Mouse (Mus musculus): Measurements from ENCODE around the gene Pnpo. TPM values are rescaled to one million over a fixed set of nuclear protein-coding genes. Genes with fewer than 3 reads are reported as not detected.
A peak's percentile ranks its signal among the peaks of the same experiment; 100 is the strongest.

Pnpo gene
- total RNA-seq, 1 experiment from 2014 or later = 24.8 TPM

DNA sequence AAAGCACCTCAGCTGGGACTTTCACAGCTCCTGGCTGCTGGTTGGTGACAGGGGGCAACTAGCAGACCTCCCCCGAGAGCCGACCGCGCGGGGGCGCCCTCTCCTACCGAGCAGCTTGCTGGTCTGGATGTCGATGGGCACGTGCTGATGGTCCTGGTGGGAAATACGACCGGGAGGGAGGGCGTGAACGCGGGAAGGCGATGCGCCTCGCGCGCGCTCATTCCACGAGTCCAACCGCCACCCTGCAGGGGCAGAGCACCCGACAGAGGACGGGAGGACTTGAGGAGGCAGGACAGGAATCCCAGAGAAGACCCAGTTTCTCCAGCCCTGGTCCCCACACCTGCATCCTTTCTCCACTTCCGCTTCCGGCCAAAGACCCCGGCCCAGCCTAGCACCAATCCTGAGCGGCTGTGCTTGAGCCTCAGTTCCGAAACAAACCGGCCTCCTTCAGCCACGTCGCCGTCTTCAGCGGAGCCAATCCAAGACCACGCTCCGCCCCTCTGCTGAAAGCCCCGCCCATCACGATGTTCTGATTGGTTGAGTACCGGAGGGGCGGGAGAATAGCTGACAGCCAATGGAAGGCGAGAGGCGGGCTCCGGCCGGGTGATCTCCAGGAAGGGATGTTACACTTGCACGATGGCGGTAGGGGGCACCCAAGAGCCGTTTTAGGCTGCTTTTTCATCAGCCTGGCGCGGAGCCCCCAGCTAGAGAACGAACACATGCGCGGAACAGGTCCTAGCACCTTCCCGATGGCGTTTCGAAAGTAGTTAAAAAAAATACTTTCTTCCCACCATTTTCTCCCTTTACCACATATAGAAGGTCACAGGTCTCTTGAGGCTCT is 27.5 kb downstream of the Pnpo start, which contains the start of gene Cdk5rap3:
Gene Cdk5rap3, minus strand, starts transcription at position 453 of the 841 bp plus-strand sequence.
- peak; percentile 96 for ATAC-seq (replicated peaks; ENCODE audit: low read depth, poor library complexity, severe bottlenecking)

- no peak for ATAC-seq (replicated peaks; ENCODE audit: low read depth, poor library complexity, severe bottlenecking)
Measured at GRCm38 (mm10) chr11:96912682-96913081, 31.1 kb downstream of the Pnpo start.

DNA sequence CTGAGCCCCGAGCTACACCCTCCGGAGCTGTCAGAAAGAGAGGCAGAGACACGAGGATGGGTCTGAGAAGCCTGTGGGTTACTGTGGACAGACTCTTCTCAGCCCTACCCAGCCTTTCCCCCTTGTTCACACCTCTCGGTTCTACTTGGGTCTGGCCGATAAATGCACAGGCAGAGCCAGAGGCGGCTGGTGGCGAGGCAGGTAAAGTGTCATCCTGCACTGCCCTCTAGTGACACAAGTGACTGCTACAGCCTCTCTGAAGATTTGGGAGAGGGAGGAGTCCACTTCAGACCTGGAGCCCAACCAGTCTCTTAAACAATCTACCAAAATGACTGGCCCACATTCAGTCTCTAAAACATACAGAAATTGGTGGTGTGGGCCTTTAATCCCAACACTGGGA is 33.8 kb downstream of the Pnpo start:
- peak; percentile 89 for ATAC-seq (replicated peaks; ENCODE audit: low read depth, poor library complexity, severe bottlenecking)

- ATAC-seq (replicated peaks; ENCODE audit: low read depth, poor library complexity, severe bottlenecking) = no peak
Measured at GRCm38 (mm10) chr11:96908594-96908993, 35.2 kb downstream of the Pnpo start.

GRCm38 (mm10) chr11:96906431-96907161 is 37.2 kb downstream of the Pnpo start:
- no peak for ATAC-seq (replicated peaks; ENCODE audit: low read depth, poor library complexity, severe bottlenecking)

GRCm38 (mm10) chr11:96902639-96903635 is 40.8 kb downstream of the Pnpo start:
- no peak for ATAC-seq (replicated peaks; ENCODE audit: low read depth, poor library complexity, severe bottlenecking)

GRCm38 (mm10) chr11:96901332-96901731 is 42.5 kb downstream of the Pnpo start:
- ATAC-seq (replicated peaks; ENCODE audit: low read depth, poor library complexity, severe bottlenecking) = no peak

DNA sequence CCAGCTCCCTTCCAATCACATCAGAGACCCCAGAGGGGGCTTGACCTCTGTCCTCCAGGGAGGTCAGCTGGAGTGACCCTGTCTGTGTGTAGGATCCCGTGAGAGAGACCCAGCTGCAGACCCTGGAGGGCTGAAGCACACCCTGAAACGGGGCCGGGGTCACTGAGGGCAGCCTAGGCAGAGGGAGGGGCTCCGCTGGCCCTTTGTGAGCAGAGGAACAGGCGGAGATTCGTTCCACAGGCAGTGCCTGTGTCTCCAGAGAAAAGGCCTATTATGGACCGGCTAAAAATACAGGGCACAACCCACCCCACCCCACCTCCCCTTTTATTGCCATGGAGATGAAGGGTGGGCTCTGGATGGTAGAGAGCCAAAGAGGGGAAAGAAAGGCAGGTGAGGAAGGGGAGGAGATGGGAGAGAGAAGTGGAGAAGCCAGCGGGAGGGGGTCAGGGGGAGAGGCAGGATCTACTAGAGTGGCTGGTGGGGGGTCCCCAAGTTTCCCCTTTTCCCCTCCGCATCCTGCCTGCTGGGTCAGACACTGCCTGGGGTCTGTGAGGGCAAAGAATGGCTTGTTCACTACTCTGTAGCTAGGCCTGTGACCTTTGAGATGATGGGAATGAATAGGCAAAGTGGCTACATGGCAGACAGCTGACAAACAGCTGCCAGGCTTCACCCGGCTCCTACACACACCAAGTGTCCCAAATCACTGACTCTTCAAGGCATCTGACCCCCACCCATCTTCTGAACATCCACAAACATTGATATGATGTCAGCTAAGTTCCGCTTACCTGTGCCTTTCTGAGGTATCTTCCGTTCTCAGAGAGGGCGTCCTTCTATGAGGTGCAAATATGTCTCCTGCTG is 44.1 kb downstream of the Pnpo start:
- no peak for ATAC-seq (replicated peaks; ENCODE audit: low read depth, poor library complexity, severe bottlenecking)

GRCm38 (mm10) chr11:96895886-96896285 is 47.9 kb downstream of the Pnpo start:
- no peak for ATAC-seq (replicated peaks; ENCODE audit: low read depth, poor library complexity, severe bottlenecking)

DNA sequence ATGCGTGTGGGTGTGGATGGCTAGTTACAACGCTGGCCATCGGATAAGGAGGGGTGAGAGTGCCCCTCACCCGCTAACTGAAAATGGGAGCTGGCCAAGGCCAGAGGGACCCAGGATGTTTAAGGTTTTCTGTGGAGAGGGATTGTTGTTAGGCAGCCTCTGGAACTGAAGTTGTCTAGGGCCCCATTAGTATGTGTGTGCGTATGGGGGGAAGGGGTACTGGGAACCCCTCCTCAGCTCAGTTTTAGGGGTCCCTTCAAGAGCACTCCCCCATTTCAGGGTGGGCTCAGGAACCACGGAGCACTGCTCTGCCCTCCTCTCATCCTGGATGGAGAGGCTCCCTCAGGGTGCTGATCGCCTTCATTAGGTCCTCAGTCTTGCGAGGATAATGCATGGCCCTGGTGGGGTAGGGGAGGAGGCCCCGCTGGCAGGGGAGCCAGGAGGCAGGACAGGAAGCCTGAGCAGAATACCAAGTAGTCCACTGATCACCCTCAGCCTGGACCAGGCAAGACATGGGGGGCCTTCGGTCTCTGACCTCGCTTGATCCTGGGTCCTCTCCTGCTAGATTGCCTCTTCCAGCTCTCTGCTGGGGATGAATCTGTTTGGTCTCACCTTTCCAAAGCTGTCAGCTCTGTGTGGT is 50.5 kb downstream of the Pnpo start:
- no peak for ATAC-seq (replicated peaks; ENCODE audit: low read depth, poor library complexity, severe bottlenecking)

DNA sequence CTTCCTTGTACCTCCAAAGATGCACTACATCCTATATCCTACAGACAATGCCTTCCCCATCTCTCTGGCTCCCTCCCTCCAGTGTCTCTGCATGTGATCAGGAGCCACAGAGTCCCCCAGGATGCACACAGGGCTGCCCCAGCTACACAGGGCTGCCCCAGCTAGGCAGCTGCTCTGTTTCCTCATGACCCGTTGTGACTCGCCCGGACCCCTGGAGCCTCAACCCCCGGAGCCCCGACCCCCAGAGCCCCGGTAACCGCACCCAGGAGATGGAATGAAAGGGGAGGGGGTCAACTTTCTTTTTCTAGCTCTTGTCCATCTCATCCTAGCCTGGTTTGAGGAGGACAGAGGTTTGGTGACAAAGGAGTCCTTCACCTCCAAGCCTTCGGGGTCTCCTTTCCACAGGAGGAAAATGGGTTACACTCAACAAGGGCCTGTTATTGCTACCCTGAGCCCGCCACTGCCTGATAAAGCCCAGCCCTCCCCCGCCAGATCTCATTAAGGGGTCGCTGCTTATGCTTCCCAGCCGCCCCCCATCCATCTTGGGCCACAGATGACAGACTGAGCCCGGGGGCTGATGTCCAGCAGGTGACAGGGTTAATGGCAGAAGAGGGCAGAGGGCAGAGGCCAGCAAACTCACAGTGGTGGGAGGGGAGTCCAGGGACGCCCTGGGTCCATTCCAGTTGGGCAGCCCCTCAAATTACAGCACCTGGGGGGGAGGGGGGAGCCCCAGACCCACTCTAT is 51.8 kb downstream of the Pnpo start:
- no peak for ATAC-seq (replicated peaks; ENCODE audit: low read depth, poor library complexity, severe bottlenecking)

Other genes starting within 250 kb of the Pnpo start
- gene Snx11, start 166.4 kb downstream of the Pnpo start, total RNA-seq (2017) = 9.5 and 14.8 TPM in 2 replicates
- 94.1 and 108 TPM in 2 replicates for gene Cbx1, start 154.9 kb downstream of the Pnpo start, total RNA-seq (2017)
- gene Nfe2l1, start 114.0 kb downstream of the Pnpo start, total RNA-seq (2017) = 43.3 and 48.5 TPM in 2 replicates
- gene Copz2, start 94.1 kb downstream of the Pnpo start, total RNA-seq (2017) = 1.6 and 8.9 TPM in 2 replicates
- gene Cdk5rap3, start 27.5 kb downstream of the Pnpo start, total RNA-seq (2017) = 38.2 and 47.8 TPM in 2 replicates
- 0.58 TPM in 1 of 2 replicates, not detected in the other for gene Prr15l, start 15.9 kb downstream of the Pnpo start, total RNA-seq (2017)
- 3.2 and 3.6 TPM in 2 replicates for gene Sp2, start 39.0 kb upstream of the Pnpo start, total RNA-seq (2017)
- 0.59 TPM in 1 of 2 replicates, not detected in the other for gene Sp6, start 69.4 kb upstream of the Pnpo start, total RNA-seq (2017)
- gene Scrn2, start 86.0 kb upstream of the Pnpo start, total RNA-seq (2017) = 18.4 and 21.5 TPM in 2 replicates
- gene Lrrc46, start 97.4 kb upstream of the Pnpo start, total RNA-seq (2017) = 0.64 and 2.0 TPM in 2 replicates
- 15.2 and 17.0 TPM in 2 replicates for gene Mrpl10, start 97.6 kb upstream of the Pnpo start, total RNA-seq (2017)
- 8.2 and 11.1 TPM in 2 replicates for gene Osbpl7, start 106.6 kb upstream of the Pnpo start, total RNA-seq (2017)
- gene Tbx21, start 171.3 kb upstream of the Pnpo start, total RNA-seq (2017) = 0.59 TPM in 1 of 2 replicates, not detected in the other
- gene Tbkbp1, start 207.5 kb upstream of the Pnpo start, total RNA-seq (2017) = 0.78 and 2.5 TPM in 2 replicates
- 350 and 405 TPM in 2 replicates for gene Kpnb1, start 243.9 kb upstream of the Pnpo start, total RNA-seq (2017)

Data from common myeloid progenitor, adult 5-6 weeks (primary cell).